Mouse (Mus musculus): ENCODE results near the gene Amdhd1. TPM values are rescaled to one million over a fixed set of nuclear protein-coding genes. Genes with fewer than 3 reads are reported as not detected.
"Not testable (repeated sequence)": the region's sequence is repeated elsewhere in the genome, so short reads cannot be mapped to it uniquely, and the experiment has no call there.

Gene Amdhd1
- total RNA-seq (2021): under 1 TPM in 1 of 2 experiments, not detected in 1; 0.10 TPM

DNA sequence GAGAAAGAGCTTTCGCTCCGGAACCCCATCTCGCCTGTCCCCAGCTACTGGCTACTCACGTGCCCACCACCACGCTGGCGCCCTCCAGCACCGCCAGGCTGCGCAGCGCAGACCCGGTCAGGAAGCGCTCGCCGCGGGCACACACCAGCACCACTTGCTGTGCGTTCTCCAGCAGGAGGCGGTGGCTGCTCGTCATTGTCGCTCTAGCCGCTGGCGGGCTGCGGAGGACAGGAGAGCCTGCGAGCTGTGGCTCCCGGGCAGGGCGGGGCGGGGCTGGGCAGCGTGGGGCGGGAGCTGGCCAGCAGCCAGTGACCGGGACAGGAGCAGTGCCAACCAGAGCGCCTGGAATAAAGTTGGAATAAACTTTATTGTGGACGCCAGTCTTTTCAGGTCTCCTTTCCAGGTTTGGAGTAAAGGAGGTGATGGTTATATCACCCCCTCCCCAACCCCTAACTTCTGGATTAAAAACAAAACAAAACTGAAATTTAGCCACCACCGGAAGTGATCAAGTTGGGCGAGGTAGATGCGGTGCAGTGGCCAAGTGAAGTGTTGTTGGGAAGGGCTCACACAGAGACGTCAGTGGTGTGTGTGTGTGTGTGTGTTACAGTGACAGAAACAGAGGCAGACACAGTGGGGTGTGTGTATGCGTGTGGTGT lies at the start of gene Amdhd1:
Gene Amdhd1 (minus strand): TSS at position 259 of the 656 bp plus-strand sequence.
- DNase-seq: peak; percentile 86 to 88
- intact Hi-C loops (cut with DNase I): loop anchor here (10.0 kb wide), 2 partner anchors 245 to 495 kb away; no protein-coding TSS in a partner anchor

DNA sequence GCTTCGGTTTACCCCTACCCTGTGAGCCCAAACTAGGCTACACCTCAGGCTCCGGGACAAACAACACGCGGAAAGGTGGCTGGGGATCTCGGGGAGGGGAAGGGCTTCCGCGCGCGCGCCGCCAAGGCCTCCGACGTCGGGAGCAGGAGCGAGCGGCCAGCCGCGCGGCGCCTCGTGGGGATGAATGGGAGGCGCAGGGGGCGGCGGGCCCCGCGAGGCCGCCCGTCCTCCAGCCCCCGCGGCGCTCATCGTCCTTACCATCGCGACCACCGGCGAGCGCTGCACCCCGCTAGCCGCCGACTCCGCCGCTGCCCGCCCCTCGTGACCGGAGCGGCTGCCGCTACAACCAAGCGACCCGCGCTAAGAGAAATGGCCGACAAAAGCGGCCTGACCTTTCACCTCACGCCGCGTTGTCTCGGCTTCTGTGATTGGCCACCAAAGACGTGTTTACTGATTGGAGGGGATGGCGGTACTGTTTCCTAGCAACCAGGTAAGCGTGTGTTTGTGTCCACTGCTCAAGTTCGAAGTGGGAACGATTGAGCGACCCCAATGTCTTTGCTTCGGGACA lies 49.5 kb upstream of the Amdhd1 start, which contains the start of gene Snrpf:
Gene Snrpf (minus strand): TSS at position 426 of the 568 bp plus-strand sequence.
- intact Hi-C loops (cut with DNase I): no loop called here
- DNase-seq: peak; percentile 97 to 98

DNA sequence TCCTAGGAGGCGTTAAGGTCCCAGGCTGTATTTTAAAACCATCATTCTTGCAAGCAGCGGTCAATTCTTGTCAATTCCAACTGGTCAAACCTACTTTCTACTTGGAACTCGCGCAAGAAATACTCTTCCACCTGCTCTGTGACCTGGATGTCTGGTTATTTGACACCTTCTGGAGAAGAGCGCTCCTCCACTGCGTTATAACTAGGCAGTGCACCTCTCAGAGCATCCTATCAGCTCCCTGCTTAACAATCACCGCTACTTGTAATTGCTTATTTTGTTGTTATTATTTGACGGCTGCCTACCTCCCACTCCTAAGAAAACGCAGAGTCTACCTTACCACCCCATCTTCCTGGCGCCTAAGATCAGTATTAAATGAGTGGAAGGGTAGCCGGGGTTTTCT lies 49.0 kb upstream of the Amdhd1 start:
- DNase-seq: no peak
- intact Hi-C loops (cut with DNase I): no loop called here

DNA sequence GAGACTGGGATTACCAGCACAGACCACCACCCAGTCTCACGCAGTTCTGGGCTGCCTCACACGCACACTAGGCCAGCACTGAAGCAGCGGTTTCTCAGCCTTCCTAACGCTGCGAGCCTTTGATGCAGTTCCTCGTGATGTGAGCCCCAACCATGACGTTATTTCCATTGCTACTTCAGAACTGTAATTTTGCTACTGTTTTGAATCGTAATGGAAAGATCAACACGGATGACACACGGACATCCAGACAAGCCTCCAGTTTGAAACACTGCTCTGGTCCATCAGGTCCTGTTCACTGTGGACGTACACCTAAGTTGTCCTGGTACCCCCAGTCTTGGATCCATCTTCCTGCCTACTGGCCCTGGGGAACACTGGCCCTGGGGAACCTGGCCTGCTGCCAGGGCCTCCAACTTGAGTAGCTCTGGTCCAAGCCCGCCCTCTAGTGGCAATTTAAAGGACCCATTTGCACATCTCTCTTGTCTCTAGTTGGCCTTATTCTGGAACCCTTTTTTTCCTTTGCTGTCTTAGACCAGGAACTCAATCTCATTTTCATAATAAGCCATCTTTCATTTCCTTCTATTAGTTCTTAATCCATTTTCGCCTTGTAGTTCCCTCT lies 37.5 kb upstream of the Amdhd1 start:
- peak; percentile 72 to 87 for DNase-seq
- intact Hi-C loops (cut with DNase I): loop anchor here (2.0 kb wide), 2 partner anchors 91 to 149 kb away; no protein-coding TSS in a partner anchor

DNA sequence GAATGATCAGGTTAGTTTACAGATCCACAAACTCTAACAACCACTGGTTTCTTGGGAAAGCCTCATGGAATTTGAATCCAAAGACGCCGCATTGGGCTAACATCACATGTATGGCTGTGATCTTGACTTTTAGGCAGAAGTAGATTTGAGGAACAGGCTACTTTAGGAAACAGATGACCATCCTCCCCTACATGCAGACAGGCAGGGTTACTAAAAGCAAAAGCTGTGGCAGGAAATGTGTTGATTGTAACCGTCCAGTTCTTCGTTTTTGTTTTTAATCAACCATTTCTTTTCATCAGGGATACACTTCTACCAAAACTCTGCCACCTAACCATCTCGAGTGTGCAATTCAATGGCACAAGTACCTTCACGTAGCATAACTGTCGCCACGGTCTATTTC lies 36.1 kb upstream of the Amdhd1 start:
- no peak for DNase-seq
- intact Hi-C loops (cut with DNase I): loop anchor here (2.0 kb wide), 2 partner anchors 89 to 147 kb away; no protein-coding TSS in a partner anchor

DNA sequence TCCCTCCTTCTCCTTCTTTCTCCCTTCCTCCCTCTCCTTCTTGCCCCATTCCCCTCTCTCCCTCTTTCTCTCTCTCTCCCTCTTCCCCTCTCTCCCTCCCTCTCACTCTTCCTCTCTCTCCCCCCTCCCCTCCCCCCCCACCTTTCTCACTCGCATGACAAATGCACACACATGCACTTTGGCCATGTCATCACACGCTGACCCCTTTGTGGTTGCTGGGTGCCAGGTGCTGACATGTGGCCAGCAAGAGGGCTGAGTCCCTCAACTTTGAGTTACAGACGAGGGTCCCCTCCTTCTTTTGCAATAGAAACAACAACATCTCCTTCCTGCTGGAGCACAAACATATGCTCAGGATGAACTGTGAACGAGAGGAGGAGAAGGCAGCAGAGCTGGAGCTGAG lies 35.1 kb upstream of the Amdhd1 start:
- no peak for DNase-seq
- intact Hi-C loops (cut with DNase I): no loop called here

DNA sequence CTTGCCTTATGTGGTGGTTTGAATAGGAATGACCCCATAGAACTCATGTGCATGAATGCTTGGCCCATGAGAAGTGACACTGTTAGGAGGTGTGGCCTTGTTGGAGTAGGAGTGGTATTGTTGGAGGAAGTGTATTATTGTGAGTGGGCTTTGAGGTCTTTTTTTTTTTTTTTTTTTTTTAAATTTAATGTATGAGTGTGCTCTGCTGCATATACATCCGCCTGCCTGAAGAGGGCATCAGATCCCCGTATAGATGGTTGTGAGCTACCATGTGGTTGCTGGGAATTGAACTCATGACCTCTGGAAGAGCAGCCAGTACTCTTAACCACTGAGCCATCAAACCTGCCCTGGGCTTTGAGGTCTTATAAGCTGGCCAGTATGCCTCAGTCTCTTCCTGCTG lies 32.4 kb upstream of the Amdhd1 start:
- intact Hi-C loops (cut with DNase I): no loop called here
- no peak for DNase-seq

DNA sequence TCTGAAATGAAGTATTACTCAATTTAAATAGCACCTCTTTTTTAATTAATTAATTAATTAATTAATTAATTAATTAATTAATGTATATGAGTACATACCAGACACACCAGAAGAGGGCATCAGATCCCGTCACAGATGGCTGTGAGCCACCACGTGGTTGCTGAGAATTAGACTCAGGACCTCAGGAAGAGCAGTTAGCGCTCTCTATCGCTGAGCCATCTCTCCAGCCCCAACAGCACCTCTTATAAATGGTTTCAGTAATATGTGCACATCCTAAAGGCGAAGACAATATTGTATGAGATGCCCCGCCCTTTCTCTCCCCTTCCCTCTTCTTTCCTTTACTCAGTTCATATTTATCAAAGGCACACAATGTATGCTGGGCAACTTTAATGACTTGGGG lies 28.8 kb upstream of the Amdhd1 start:
- intact Hi-C loops (cut with DNase I): no loop called here
- no peak for DNase-seq

DNA sequence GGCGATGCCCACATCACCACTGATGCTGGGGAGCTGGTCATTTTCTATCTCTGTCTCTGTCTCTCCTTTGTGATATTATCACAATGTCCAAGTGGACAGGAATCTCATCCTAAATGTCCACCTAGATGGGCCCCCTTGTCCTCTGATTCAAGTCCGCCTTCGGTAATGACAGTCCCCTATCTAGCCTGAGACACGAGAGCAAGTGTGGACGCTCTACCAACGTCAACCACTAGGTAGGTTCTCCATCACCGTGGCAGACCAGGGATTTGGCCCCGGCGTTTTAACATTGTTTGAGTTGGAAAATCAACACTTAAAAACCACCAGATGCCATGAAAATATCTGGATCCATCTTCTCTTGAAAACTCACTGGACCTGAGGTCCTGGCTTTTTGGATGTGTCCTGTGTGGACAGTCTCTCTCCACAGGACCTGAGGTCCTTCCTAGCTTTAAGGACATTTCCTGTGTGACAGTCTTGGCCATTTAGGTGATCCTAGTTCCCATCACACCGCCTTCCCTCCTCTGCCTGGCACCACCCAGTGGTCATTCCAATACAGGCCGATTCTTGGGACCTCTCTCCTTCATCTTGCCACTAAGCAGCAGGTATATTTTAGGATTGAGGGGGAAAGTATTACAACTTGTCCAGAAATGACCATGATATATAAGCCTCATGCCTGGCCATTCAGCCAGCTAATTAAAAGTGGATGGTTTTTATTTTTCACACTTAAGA lies 28.2 kb upstream of the Amdhd1 start:
- intact Hi-C loops (cut with DNase I): no loop called here
- DNase-seq: no peak

DNA sequence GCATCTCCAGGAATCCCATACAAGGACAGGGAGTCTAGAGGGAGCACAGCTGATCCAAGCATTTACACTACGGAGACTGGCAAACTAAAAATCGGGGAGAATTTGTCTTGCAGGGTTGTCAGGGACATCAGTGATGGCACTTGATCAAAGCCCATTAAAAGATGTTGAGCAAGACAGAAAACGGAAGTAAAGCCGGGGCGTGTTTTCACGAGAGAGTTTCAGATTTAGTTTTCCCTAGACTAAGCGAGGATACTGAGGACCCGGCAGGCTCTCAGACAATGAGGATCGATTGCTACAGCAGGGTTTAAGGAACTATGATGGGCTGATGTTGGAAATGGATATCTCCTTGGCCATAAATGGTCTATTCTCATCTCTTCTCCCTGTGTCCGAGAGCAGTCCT lies 27.2 kb upstream of the Amdhd1 start:
- no peak for DNase-seq
- intact Hi-C loops (cut with DNase I): no loop called here

DNA sequence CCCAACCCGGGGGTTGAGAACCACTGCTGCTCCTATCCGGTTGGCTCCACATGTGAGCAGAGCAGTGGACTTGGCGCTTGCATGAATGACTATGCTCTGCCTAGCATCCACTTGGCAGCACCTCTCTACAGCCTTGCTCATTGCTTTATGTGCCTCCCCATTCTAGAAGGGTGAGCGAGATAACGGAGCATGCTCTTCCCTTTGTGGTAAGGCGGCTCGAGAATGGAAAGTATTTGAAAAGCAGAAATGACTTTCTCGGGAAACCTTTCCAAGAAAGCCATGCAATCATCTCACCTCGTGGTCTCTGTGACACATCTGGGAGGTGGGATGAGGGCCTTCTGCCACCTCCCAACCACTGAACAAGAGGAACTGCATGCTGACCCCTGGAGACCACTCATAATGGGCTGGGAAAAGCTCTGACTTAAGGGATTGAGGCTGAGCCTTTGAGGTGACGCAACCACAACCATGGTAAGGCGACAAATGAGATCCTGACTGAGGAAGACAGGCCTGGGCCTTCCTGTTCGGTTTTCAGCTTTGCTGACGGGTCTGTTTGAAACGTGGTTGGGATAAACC lies 24.8 kb upstream of the Amdhd1 start:
- no peak for DNase-seq
- intact Hi-C loops (cut with DNase I): no loop called here

DNA sequence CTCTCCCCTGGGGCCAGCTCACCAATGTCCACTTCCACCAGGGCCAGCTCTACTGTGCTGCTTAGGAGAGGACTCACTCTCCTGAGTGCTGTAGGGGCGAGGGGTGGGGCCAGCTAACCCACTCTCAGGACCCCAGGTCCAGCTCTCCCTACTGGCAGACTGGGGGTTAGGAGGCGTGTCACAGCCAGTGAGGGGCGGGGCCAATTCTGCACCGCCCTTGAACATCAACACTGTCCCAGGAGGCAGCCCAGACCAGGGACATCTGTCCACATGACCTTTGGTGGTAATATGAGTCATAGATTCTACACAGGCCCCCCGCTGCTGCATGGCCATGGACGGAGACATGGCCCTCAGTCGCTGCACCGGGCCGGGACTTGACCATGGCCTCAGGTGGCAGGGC lies 20.0 kb upstream of the Amdhd1 start:
- no peak for DNase-seq
- intact Hi-C loops (cut with DNase I): no loop called here

DNA sequence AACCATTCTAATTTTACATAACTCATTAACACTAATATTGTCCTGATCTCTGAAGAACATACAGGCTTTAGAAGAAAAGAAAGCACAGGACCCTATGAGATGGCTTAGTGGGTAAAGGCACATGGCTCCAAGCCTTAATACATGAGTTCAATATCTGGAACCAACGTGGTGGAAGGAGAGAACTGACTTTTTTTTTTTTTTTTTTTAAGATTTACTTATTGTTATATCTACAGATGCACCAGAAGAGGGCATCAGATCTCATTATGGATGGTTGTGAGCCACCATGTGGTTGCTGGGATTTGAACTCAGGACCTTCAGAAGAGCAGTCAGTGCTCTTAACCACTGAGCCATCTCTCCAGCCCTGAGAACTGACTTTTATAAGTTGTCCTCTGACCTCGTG lies 18.1 kb upstream of the Amdhd1 start:
- intact Hi-C loops (cut with DNase I); DNase-seq: not testable (repeated sequence)

DNA sequence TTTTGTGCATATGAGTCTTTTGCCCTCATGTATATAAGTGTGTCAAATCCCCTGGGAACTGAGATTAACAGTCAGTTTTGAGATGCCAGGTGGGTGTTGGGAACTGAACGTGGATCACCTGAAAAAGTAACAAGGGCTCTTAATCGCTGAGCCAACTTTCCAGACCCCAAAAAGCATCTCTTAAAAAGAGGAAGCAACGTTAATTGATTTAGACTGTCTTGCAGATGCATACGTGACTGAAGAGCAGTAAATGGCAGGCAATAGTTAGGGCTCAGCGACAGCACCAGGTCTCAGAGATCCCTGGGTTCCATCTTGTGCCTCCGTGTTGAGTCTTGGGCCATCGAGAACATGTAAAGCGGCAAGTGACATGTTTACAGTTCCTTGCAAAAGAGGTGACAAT lies 12.8 kb upstream of the Amdhd1 start:
- no peak for DNase-seq
- intact Hi-C loops (cut with DNase I): no loop called here

DNA sequence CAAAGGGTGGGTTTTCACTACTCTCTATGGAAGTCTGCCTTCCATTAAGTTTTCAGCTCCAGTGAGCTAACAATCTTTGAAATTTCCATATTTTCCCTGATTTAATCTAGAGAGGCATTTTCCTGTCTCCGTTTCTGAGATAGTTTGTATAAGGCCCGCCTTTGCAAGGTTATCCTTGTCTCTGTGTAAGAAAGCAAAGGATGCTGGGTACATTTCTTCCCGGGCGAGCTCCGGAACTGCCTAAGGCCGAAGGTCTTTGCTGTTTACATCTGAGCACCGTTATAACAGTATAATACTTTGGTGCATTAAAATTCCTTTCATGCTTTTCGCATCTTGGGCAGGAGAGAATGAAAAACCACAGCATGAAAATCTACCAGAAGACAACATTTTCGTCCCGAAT lies 10.0 kb upstream of the Amdhd1 start:
- DNase-seq: no peak
- intact Hi-C loops (cut with DNase I): loop anchor here (1.0 to 10.0 kb wide), 4 partner anchors 64 to 505 kb away; no protein-coding TSS in a partner anchor

DNA sequence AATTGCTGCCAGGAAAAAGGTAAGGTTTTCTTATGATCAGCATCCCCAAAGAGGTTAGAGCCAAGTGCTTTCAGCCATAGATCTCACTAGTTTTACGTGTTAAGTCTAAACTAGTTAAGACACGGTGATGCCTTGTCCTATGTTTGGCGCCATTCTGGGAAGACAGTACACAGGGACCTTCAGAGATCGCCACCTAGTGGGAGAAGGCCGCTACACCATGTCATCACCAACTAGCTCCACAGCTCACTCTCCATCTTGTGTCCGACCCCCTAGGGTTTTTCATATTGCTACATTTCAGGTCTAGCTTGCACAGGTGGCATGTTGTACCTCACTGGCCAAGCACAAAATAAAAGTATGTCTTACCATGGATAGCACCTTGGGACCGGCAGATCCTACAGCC lies 9.2 kb upstream of the Amdhd1 start:
- intact Hi-C loops (cut with DNase I): loop anchor here (1.0 to 10.0 kb wide), 4 partner anchors 63 to 504 kb away; no protein-coding TSS in a partner anchor
- peak; percentile 81 to 86 for DNase-seq

DNA sequence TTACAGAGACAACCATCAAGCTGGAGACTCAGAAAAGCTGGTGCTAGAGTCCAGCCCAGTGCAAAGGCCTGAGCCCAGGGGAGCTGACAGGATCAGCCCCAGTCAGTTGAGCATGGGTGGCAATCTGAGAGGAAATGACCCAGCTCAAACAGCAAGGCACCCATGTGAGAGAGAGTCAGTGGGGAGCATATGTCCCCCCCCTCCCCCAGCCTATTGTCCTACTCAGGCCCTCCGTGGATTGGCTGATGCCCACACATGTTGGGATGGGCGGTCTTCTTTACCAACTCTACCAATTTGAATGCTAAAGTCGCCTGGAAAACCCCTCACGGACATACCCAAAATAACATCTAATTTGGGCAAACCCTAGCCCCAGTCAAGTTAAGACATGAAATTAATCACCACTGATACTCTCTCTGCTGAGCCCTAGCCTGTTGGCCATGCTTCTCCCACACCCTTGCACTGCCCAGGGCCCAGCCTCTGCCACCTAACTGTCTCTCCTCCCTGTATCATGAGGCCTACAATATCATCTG lies 8.0 kb upstream of the Amdhd1 start:
- intact Hi-C loops (cut with DNase I): loop anchor here (2.0 to 10.0 kb wide), 3 partner anchors 123 to 503 kb away; no protein-coding TSS in a partner anchor
- DNase-seq: no peak

DNA sequence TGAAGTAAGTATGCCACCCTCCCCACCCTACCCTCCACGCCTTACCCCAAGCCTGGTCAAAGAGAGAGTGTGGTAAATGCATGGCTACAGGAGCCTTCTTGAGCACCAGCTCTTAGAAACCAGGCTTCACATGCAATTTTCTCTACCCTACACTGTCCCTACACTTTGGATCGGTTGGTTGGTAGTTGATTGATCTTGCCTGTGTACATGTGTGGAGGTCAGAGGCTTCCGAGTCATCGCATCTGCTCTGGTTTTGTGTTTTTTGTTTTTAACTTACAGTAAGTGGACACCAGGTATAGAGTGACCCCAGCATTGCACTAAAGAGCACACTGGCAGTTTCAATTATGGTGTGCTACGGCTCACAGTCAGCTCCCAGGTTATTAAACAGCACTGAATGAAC lies 4.3 kb upstream of the Amdhd1 start:
- no peak for DNase-seq
- intact Hi-C loops (cut with DNase I): loop anchor here (10.0 kb wide), 2 partner anchors 249 to 499 kb away; no protein-coding TSS in a partner anchor

DNA sequence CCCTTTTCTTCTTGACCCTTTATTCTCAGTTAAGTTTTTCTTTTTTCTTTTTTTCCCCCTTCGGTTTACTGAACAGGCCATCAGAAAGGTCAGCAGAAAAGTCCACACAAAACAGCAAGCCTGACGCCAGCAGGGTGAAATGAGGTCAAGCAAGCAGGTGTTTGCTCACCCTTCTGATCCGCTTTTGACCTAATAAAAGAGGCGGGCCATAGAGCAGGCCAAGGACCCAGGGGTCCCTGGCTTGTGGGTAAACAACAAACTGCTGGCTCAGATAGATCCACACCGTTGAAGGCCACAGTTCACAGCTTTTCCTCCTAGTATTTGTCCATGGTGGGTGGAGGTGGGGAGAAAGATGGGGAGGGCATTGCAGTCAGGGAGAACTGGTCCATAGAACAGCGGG lies 3.3 kb upstream of the Amdhd1 start:
- intact Hi-C loops (cut with DNase I): loop anchor here (10.0 kb wide), 2 partner anchors 248 to 498 kb away; no protein-coding TSS in a partner anchor
- DNase-seq: no peak

DNA sequence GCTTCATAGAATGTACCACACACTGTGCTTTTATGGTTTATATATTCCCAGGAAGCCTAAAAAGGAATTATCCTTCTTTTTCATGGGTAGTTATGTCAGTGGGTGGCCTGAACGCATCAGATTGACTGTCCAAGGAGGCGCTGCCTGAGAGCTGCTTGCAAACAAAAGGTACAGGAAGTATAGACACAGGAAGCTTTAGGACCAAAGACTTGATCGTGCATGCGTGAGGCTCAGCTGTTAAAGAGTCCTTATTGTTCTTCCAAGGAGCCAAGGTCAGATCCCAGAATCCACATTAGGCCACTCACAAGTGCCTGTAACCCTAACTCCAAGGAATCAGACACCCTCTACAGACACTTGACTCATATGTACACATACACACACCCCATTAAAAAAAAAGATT lies 2.5 kb upstream of the Amdhd1 start:
- DNase-seq: no peak
- intact Hi-C loops (cut with DNase I): loop anchor here (10.0 kb wide), 2 partner anchors 248 to 498 kb away; no protein-coding TSS in a partner anchor
